ENCODE assay signal across 8 mouse cellular contexts in the genomic region with DNA sequence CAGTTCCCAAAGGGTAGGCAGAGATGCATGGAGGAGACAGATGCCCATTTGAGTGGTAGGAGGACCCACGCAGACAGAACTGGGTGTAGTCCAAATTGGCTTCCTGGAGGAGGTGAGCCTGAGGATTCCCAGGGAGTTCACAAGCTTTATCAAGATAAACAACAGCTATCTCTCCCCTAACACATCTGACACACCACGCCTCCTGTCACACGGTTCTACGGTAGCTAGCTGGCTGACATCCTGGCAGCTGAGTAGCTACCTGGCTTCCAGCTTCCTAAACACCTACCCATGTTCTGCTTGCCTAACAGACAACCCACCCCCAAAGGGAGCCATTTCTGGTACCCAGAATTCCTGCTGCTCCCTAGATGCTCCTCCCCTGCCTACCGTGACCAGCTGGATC.
"Had no signal": no experiment of that assay in that cellular context is flagged by ENCODE, and none has a peak within 500 bp of the region (broad histone marks: within the 10 kb centered on the region; RNA-seq: fewer than 3 reads in every experiment).

No protein-coding gene starts in this region.

- DNase-seq: lung, adult 18-20 months; lung, embryonic 14.5 days; lung, postnatal 10 days; lung, postnatal 4 days; midbrain, embryonic 14.5 days; right cerebral cortex, postnatal 14 days; thymus, adult 2 months; thymus, postnatal 25 days had no signal
